Mouse (Mus musculus) limb, embryonic 14.5 days (tissue): ENCODE measurements around the gene Olfr1375. TPM values are rescaled to one million over a fixed set of nuclear protein-coding genes. Genes with fewer than 3 reads are reported as not detected.

Experiments
- ATAC-seq: fragments of 200-750 bp; cut with Nextera tagmentation; 2 replicates; pipeline ENCODE4 v1.8.0; 2017; ENCODE audit warnings: low read depth, moderate number of reproducible peaks, moderate TSS enrichment; ENCODE audit not compliant: low FRiP score
- DNase-seq: peaks from one replicate; pipeline ENCODE4 v3.0.0-alpha.2; 2015; ENCODE audit warnings: low spot score
- H3K27ac ChIP-seq: fragments of 300-500 bp; sonication (generic); replicated peaks from 2 replicates; pipeline ENCODE4 v1.5.1; 2014; ENCODE audit warnings: low read depth, mild to moderate bottlenecking, low read length, moderate library complexity, mixed read lengths
- H3K27me3 ChIP-seq: fragments of 300-500 bp; sonication (generic); 2 replicates; pipeline ENCODE4 v1.6.1; 2014; ENCODE audit warnings: low read length, mixed read lengths; ENCODE audit not compliant: control insufficient read depth, insufficient read depth
- H3K36me3 ChIP-seq: fragments of 300-500 bp; sonication (generic); 2 replicates; pipeline ENCODE4 v1.6.1; 2014; ENCODE audit warnings: mild to moderate bottlenecking, low read length, moderate library complexity, mixed read lengths; ENCODE audit not compliant: control insufficient read depth, insufficient read depth
- H3K4me1 ChIP-seq: fragments of 300-500 bp; sonication (generic); 2 replicates; pipeline ENCODE4 v1.6.1; 2014; ENCODE audit warnings: antibody characterized with exemption, low read length, mixed read lengths; ENCODE audit not compliant: control insufficient read depth, insufficient read depth
- H3K4me2 ChIP-seq: fragments of 300-500 bp; sonication (generic); replicated peaks from 2 replicates; pipeline ENCODE4 v1.6.1; 2014; ENCODE audit warnings: low read depth, mild to moderate bottlenecking, low read length, moderate library complexity; ENCODE audit not compliant: severe bottlenecking
- H3K4me3 ChIP-seq: fragments of 300-500 bp; sonication (generic); replicated peaks from 2 replicates; pipeline ENCODE4 v1.5.1; 2014; ENCODE audit warnings: low read length
- H3K9ac ChIP-seq: fragments of 300-500 bp; sonication (generic); 2 replicates; pipeline ENCODE4 v1.6.1; 2014; ENCODE audit warnings: mild to moderate bottlenecking, low read depth, low read length, moderate library complexity; ENCODE audit not compliant: severe bottlenecking
- H3K9me3 ChIP-seq: fragments of 300-500 bp; sonication (generic); 2 replicates; pipeline ENCODE4 v1.6.1; 2016; ENCODE audit warnings: low read length; ENCODE audit not compliant: control insufficient read depth
- POLR2A ChIP-seq: fragments of 200-500 bp; IDR thresholded peaks from 2 replicates; pipeline ENCODE4 v1.8.0; 2012; ENCODE audit warnings: inconsistent platforms, mild to moderate bottlenecking, moderate library complexity, borderline replicate concordance; ENCODE audit not compliant: insufficient read depth, insufficient read length; ENCODE audit errors: extremely low read depth
- WGBS: fragments of 180-500 bp; shearing (Covaris S2); extraction: QIAGEN DNeasy Blood & Tissue Kit; methylation state at CpG from one replicate; pipeline ENCODE4 v1.1.7; 2014; 5-methylcytosine and 5-hydroxymethylcytosine counted together
- polyA plus RNA-seq, 2 experiments: library from polyadenylated mRNA; depleted of rRNA in 1 of 2; stranded (reverse) in 1 of 2; unstranded in 1 of 2; fragments of >200 nt; fragmentation: Nextera tagmentation in 1 of 2; extraction: Ambion mirVana in 1 of 2; gene quantifications; 2 replicates each; pipeline versions ENCODE4 v1.2.1 to v1.2.3; 2012 to 2014

Olfr1375 gene
- polyA plus RNA-seq, 2 experiments, result not detected

- ATAC-seq (0 out of 2 replicates have a peak, but pooled peaks have one; percentile 30), DNase-seq (peak; percentile 5)
- 33% methylated on average over 7 of the region's 7 CpGs for WGBS
- H3K9me3 ChIP-seq, result no peaks in the 10 kb centered on the region
- H3K4me1 ChIP-seq, result no peaks in the 10 kb centered on the region
- H3K27me3 ChIP-seq, result no peaks in the 10 kb centered on the region
- H3K27ac ChIP-seq, result no peak overlapping the region
- no peak overlapping the region for H3K9ac ChIP-seq
- H3K4me2 ChIP-seq, result no peak overlapping the region
- no peak for TF ChIP-seq POLR2A
- no peak overlapping the region for H3K4me3 ChIP-seq
- H3K36me3 ChIP-seq, result no peaks in the 10 kb centered on the region
Observed at GRCm38 (mm10) chr11:51084527-51084926, 36.6 kb downstream of the Olfr1375 start.

- ATAC-seq (no peak), DNase-seq (no peak)
- H3K9ac ChIP-seq, result no peak overlapping the region
- no peaks in the 10 kb centered on the region for H3K36me3 ChIP-seq
- TF ChIP-seq POLR2A, result no peak
- H3K4me1 ChIP-seq, result no peaks in the 10 kb centered on the region
- no peaks in the 10 kb centered on the region for H3K27me3 ChIP-seq
- 57% methylated on average over 13 of the region's 13 CpGs for WGBS
- no peak overlapping the region for H3K27ac ChIP-seq
- H3K4me3 ChIP-seq, result no peak overlapping the region
- H3K4me2 ChIP-seq, result no peak overlapping the region
- H3K9me3 ChIP-seq, result no peaks in the 10 kb centered on the region
Observed at GRCm38 (mm10) chr11:51085269-51085668, 37.4 kb downstream of the Olfr1375 start.

Other genes starting within 250 kb of the Olfr1375 start
- gene Zfp354c, start 220.4 kb upstream of the Olfr1375 start, polyA plus RNA-seq (2012; rRNA removed), result 31.7 and 33.8 TPM in 2 replicates
- gene Zfp354c, start 220.4 kb upstream of the Olfr1375 start, polyA plus RNA-seq (2014; fragmentation: Nextera tagmentation; extraction: Ambion mirVana), result 57.4 and 65.5 TPM in 2 replicates
- 0.88 and 0.89 TPM in 2 replicates for gene Zfp879, start 206.6 kb upstream of the Olfr1375 start, polyA plus RNA-seq (2012; rRNA removed)
- gene Zfp879, start 206.6 kb upstream of the Olfr1375 start, polyA plus RNA-seq (2014; fragmentation: Nextera tagmentation; extraction: Ambion mirVana), result 0.55 and 0.66 TPM in 2 replicates
- gene Grm6, start 197.4 kb upstream of the Olfr1375 start, polyA plus RNA-seq (2012; rRNA removed), result 0.60 and 0.88 TPM in 2 replicates
- 0.17 TPM in 2 replicates for gene Grm6, start 197.4 kb upstream of the Olfr1375 start, polyA plus RNA-seq (2014; fragmentation: Nextera tagmentation; extraction: Ambion mirVana)
- 6.6 and 7.2 TPM in 2 replicates for gene Zfp454, start 160.5 kb upstream of the Olfr1375 start, polyA plus RNA-seq (2012; rRNA removed)
- 9.4 and 11.3 TPM in 2 replicates for gene Zfp454, start 160.5 kb upstream of the Olfr1375 start, polyA plus RNA-seq (2014; fragmentation: Nextera tagmentation; extraction: Ambion mirVana)
- gene Zfp2, start 131.9 kb upstream of the Olfr1375 start, polyA plus RNA-seq (2012; rRNA removed), result 4.3 and 6.1 TPM in 2 replicates
- 11.9 and 12.6 TPM in 2 replicates for gene Zfp2, start 131.9 kb upstream of the Olfr1375 start, polyA plus RNA-seq (2014; fragmentation: Nextera tagmentation; extraction: Ambion mirVana)
- gene Zfp354b, start 116.5 kb upstream of the Olfr1375 start, polyA plus RNA-seq (2012; rRNA removed), result 0.72 and 1.3 TPM in 2 replicates
- 1.1 and 1.7 TPM in 2 replicates for gene Zfp354b, start 116.5 kb upstream of the Olfr1375 start, polyA plus RNA-seq (2014; fragmentation: Nextera tagmentation; extraction: Ambion mirVana)
- gene 4933414I15Rik, start 104.3 kb upstream of the Olfr1375 start, polyA plus RNA-seq (2012; rRNA removed), result not detected in 2 replicates
- not detected in 2 replicates for gene 4933414I15Rik, start 104.3 kb upstream of the Olfr1375 start, polyA plus RNA-seq (2014; fragmentation: Nextera tagmentation; extraction: Ambion mirVana)
- 0.15 TPM in 1 of 2 replicates, not detected in the other for gene Prop1, start 94.3 kb upstream of the Olfr1375 start, polyA plus RNA-seq (2012; rRNA removed)
- gene Prop1, start 94.3 kb upstream of the Olfr1375 start, polyA plus RNA-seq (2014; fragmentation: Nextera tagmentation; extraction: Ambion mirVana), result not detected in 2 replicates
- gene Olfr1378, start 81.6 kb upstream of the Olfr1375 start, polyA plus RNA-seq (2012; rRNA removed), result 0.09 and 0.38 TPM in 2 replicates
- gene Olfr1378, start 81.6 kb upstream of the Olfr1375 start, polyA plus RNA-seq (2014; fragmentation: Nextera tagmentation; extraction: Ambion mirVana), result 0.14 TPM in 1 of 2 replicates, not detected in the other
- not detected in 2 replicates for gene Olfr1377, start 66.1 kb upstream of the Olfr1375 start, polyA plus RNA-seq (2012; rRNA removed)
- gene Olfr1377, start 66.1 kb upstream of the Olfr1375 start, polyA plus RNA-seq (2014; fragmentation: Nextera tagmentation; extraction: Ambion mirVana), result not detected in 2 replicates
- gene Olfr51, start 44.5 kb upstream of the Olfr1375 start, polyA plus RNA-seq (2012; rRNA removed), result not detected in 2 replicates
- gene Olfr51, start 44.5 kb upstream of the Olfr1375 start, polyA plus RNA-seq (2014; fragmentation: Nextera tagmentation; extraction: Ambion mirVana), result not detected in 2 replicates
- not detected in 2 replicates for gene Olfr54, start 33.9 kb upstream of the Olfr1375 start, polyA plus RNA-seq (2012; rRNA removed)
- 0.06 TPM in 1 of 2 replicates, not detected in the other for gene Olfr54, start 33.9 kb upstream of the Olfr1375 start, polyA plus RNA-seq (2014; fragmentation: Nextera tagmentation; extraction: Ambion mirVana)
- gene Zfp354a, start 11.1 kb downstream of the Olfr1375 start, polyA plus RNA-seq (2012; rRNA removed), result 6.1 and 9.6 TPM in 2 replicates
- gene Zfp354a, start 11.1 kb downstream of the Olfr1375 start, polyA plus RNA-seq (2014; fragmentation: Nextera tagmentation; extraction: Ambion mirVana), result 6.4 and 8.8 TPM in 2 replicates
- not detected in 2 replicates for gene Gm12569, start 172.4 kb downstream of the Olfr1375 start, polyA plus RNA-seq (2012; rRNA removed)
- gene Gm12569, start 172.4 kb downstream of the Olfr1375 start, polyA plus RNA-seq (2014; fragmentation: Nextera tagmentation; extraction: Ambion mirVana), result not detected in 2 replicates
- 144 and 184 TPM in 2 replicates for gene Clk4, start 213.6 kb downstream of the Olfr1375 start, polyA plus RNA-seq (2012; rRNA removed)
- 118 and 155 TPM in 2 replicates for gene Clk4, start 213.6 kb downstream of the Olfr1375 start, polyA plus RNA-seq (2014; fragmentation: Nextera tagmentation; extraction: Ambion mirVana)
- 0.29 and 0.40 TPM in 2 replicates for gene BC049762, start 214.9 kb downstream of the Olfr1375 start, polyA plus RNA-seq (2012; rRNA removed)
- 0.36 and 0.46 TPM in 2 replicates for gene BC049762, start 214.9 kb downstream of the Olfr1375 start, polyA plus RNA-seq (2014; fragmentation: Nextera tagmentation; extraction: Ambion mirVana)
- gene Col23a1, start 241.8 kb downstream of the Olfr1375 start, polyA plus RNA-seq (2012; rRNA removed), result 29.4 and 29.5 TPM in 2 replicates
- gene Col23a1, start 241.8 kb downstream of the Olfr1375 start, polyA plus RNA-seq (2014; fragmentation: Nextera tagmentation; extraction: Ambion mirVana), result 28.0 and 31.3 TPM in 2 replicates